ENCODE assay signal across 15 mouse cellular contexts in genomic region chr12:32238433-32238832, GRCm38 (mm10). TPM values are rescaled to one million over a fixed set of nuclear protein-coding genes. Genes with fewer than 3 reads are reported as not detected.
A peak's percentile ranks its signal among the peaks of the same experiment; 100 is the strongest.
DNase-seq lines count a peak whose midpoint lies in the region; ATAC-seq and TF ChIP-seq lines count a peak whose summit lies in the region.
"Had no signal": no experiment of that assay in that cellular context is flagged by ENCODE, and none has a peak within 500 bp of the region (broad histone marks: within the 10 kb centered on the region; RNA-seq: fewer than 3 reads in every experiment).

No protein-coding gene starts in this region.

- no peak overlapping the region for H3K9ac ChIP-seq in hindbrain, embryonic 16.5 days (ENCODE audit: low read depth, low read length)
- no peak overlapping the region for H3K9ac ChIP-seq in midbrain, postnatal 0 days (replicated peaks; ENCODE audit: low read length, poor library complexity, severe bottlenecking)
- no peak overlapping the region for H3K9ac ChIP-seq in stomach, postnatal 0 days (ENCODE audit: low read length)
- H3K9ac ChIP-seq: embryonic facial prominence, embryonic 12.5 days had no signal

- TF ChIP-seq POLR2A in embryonic fibroblast, embryonic 13.5 days (IDR thresholded peaks at IDR 0.05; ENCODE audit: low read depth, low read length), result no peak

- no peak overlapping the region for H3K4me3 ChIP-seq in hindbrain, embryonic 16.5 days (ENCODE audit: low read length)
- no peak overlapping the region for H3K4me3 ChIP-seq in hindbrain, embryonic 10.5 days
- H3K4me3 ChIP-seq in midbrain, postnatal 0 days (ENCODE audit: low read depth, low read length), result no peak overlapping the region
- H3K4me3 ChIP-seq in midbrain, embryonic 10.5 days, result no peak overlapping the region
- no peak overlapping the region for H3K4me3 ChIP-seq in embryonic fibroblast, embryonic 13.5 days (ENCODE audit: insufficient read depth, low read length)
- H3K4me3 ChIP-seq in stomach, postnatal 0 days (ENCODE audit: low read depth, low read length), result no peak overlapping the region
- H3K4me3 ChIP-seq: embryonic facial prominence, embryonic 12.5 days had no signal

- H3K9me3 ChIP-seq in hindbrain, embryonic 16.5 days (ENCODE audit: control insufficient read depth, low read length), result no peaks in the 10 kb centered on the region
- H3K9me3 ChIP-seq in hindbrain, embryonic 10.5 days, result no peaks in the 10 kb centered on the region
- H3K9me3 ChIP-seq in midbrain, postnatal 0 days (ENCODE audit: low read length), result no peaks in the 10 kb centered on the region
- H3K9me3 ChIP-seq in midbrain, embryonic 10.5 days (replicated peaks), result no peaks in the 10 kb centered on the region
- H3K9me3 ChIP-seq in stomach, postnatal 0 days (ENCODE audit: control insufficient read depth, low read length), result no peaks in the 10 kb centered on the region
- H3K9me3 ChIP-seq: embryonic facial prominence, embryonic 12.5 days had no signal

- no peaks in the 10 kb centered on the region for H3K36me3 ChIP-seq in hindbrain, embryonic 16.5 days (ENCODE audit: control insufficient read depth, insufficient read depth, low read length)
- H3K36me3 ChIP-seq in hindbrain, embryonic 10.5 days, result no peaks in the 10 kb centered on the region
- H3K36me3 ChIP-seq in midbrain, postnatal 0 days (ENCODE audit: insufficient read depth, low read length), result no peaks in the 10 kb centered on the region
- H3K36me3 ChIP-seq in midbrain, embryonic 10.5 days, result no peaks in the 10 kb centered on the region
- H3K36me3 ChIP-seq in stomach, postnatal 0 days (ENCODE audit: control insufficient read depth, insufficient read depth, low read length), result no peaks in the 10 kb centered on the region
- H3K36me3 ChIP-seq: embryonic facial prominence, embryonic 12.5 days had no signal

- no peaks in the 10 kb centered on the region; the same call in 1 of the 2 replicates for H3K4me1 ChIP-seq in hindbrain, embryonic 16.5 days (ENCODE audit: control insufficient read depth, insufficient read depth, low read depth, low read length)
- no peaks in the 10 kb centered on the region for H3K4me1 ChIP-seq in hindbrain, embryonic 10.5 days (replicated peaks)
- no peaks in the 10 kb centered on the region for H3K4me1 ChIP-seq in midbrain, postnatal 0 days (ENCODE audit: insufficient read depth, low read length)
- no peaks in the 10 kb centered on the region for H3K4me1 ChIP-seq in midbrain, embryonic 10.5 days
- no peaks in the 10 kb centered on the region; the same call in 1 of the 2 replicates for H3K4me1 ChIP-seq in embryonic fibroblast, embryonic 13.5 days (ENCODE audit: control insufficient read depth, insufficient read depth, low read length)
- H3K4me1 ChIP-seq in stomach, postnatal 0 days (replicated peaks; ENCODE audit: control insufficient read depth, insufficient read depth), result no peaks in the 10 kb centered on the region

- H3K27ac ChIP-seq in hindbrain, embryonic 16.5 days (ENCODE audit: low read depth, low read length), result no peak overlapping the region
- H3K27ac ChIP-seq in hindbrain, embryonic 10.5 days, result no peak overlapping the region
- no peak overlapping the region for H3K27ac ChIP-seq in midbrain, postnatal 0 days (ENCODE audit: low read depth, low read length)
- no peak overlapping the region for H3K27ac ChIP-seq in midbrain, embryonic 10.5 days (replicated peaks)
- H3K27ac ChIP-seq in embryonic fibroblast, embryonic 13.5 days (ENCODE audit: insufficient read depth, low read length), result peak overlapping the region; percentile 7; the same call in 1 of the 2 replicates
- 0 out of 2 replicates have a peak overlapping the region, but pooled peaks have one; percentile 30 for H3K27ac ChIP-seq in stomach, postnatal 0 days (replicated peaks)
- H3K27ac ChIP-seq: embryonic facial prominence, embryonic 12.5 days had no signal

- TF ChIP-seq EP300 in stomach, postnatal 0 days (optimal IDR thresholded peaks at IDR 0.05), result no peak

- peak; percentile 38; the same call in 1 of the 2 replicates for ATAC-seq in hindbrain, embryonic 16.5 days
- ATAC-seq in midbrain, postnatal 0 days (ENCODE audit: low FRiP score), result no peak
- ATAC-seq in stomach, postnatal 0 days (ENCODE audit: low FRiP score, low TSS enrichment), result no peak
- ATAC-seq: intestine, embryonic 16.5 days had no signal

- H3K27me3 ChIP-seq in hindbrain, embryonic 16.5 days (replicated peaks; ENCODE audit: control insufficient read depth, insufficient read depth, low read length), result no peaks in the 10 kb centered on the region
- H3K27me3 ChIP-seq in hindbrain, embryonic 10.5 days (ENCODE audit: insufficient read depth, poor library complexity, severe bottlenecking), result no peaks in the 10 kb centered on the region
- H3K27me3 ChIP-seq in midbrain, postnatal 0 days (ENCODE audit: insufficient read depth, low read length), result no peaks in the 10 kb centered on the region
- H3K27me3 ChIP-seq in midbrain, embryonic 10.5 days (ENCODE audit: low read depth, poor library complexity, severe bottlenecking), result no peaks in the 10 kb centered on the region
- no peaks in the 10 kb centered on the region for H3K27me3 ChIP-seq in stomach, postnatal 0 days (ENCODE audit: control insufficient read depth, insufficient read depth, low read length)
- H3K27me3 ChIP-seq: embryonic facial prominence, embryonic 12.5 days had no signal

- H3K4me2 ChIP-seq in hindbrain, embryonic 16.5 days (ENCODE audit: low read length), result no peak overlapping the region
- H3K4me2 ChIP-seq in midbrain, postnatal 0 days (ENCODE audit: low read depth, low read length, poor library complexity, severe bottlenecking), result no peak overlapping the region
- H3K4me2 ChIP-seq in stomach, postnatal 0 days (replicated peaks; ENCODE audit: low read depth), result no peak overlapping the region
- H3K4me2 ChIP-seq: embryonic facial prominence, embryonic 12.5 days; heart, embryonic 11.5 days had no signal

- no peak for DNase-seq in hindbrain, embryonic 10.5 days (ENCODE audit: low spot score)
- DNase-seq in midbrain, postnatal 0 days (ENCODE audit: low spot score), result peak; percentile 9
- DNase-seq in midbrain, embryonic 10.5 days (ENCODE audit: low spot score), result no peak
- no peak for DNase-seq in stomach, postnatal 0 days (ENCODE audit: low spot score)
- no peak for DNase-seq in gastrocnemius, adult 8-10 months (ENCODE audit: low spot score in 2 of 2)
- DNase-seq: cerebellum, postnatal 25 days; gastrocnemius, postnatal 10 days; heart, postnatal 4 days; kidney, postnatal 25 days; lung, adult 18-20 months had no signal

- no peak for TF ChIP-seq CTCF in midbrain, postnatal 0 days (IDR thresholded peaks at IDR 0.05)
- no peak for TF ChIP-seq CTCF in embryonic fibroblast, embryonic 13.5 days (IDR thresholded peaks at IDR 0.05; ENCODE audit: borderline replicate concordance, insufficient read depth, low read length)
- no peak for TF ChIP-seq CTCF in stomach, postnatal 0 days (IDR thresholded peaks at IDR 0.05; ENCODE audit: low read depth)

- 66% methylated on average over 5 of the region's 5 CpGs for WGBS in hindbrain, embryonic 16.5 days
- WGBS in hindbrain, embryonic 10.5 days, result 75% methylated on average over 5 of the region's 5 CpGs
- WGBS in midbrain, postnatal 0 days, result 65% methylated on average over 5 of the region's 5 CpGs
- 83% methylated on average over 5 of the region's 5 CpGs for WGBS in midbrain, embryonic 10.5 days
- 35% methylated on average over 5 of the region's 5 CpGs for WGBS in stomach, postnatal 0 days

RNA-seq across cellular contexts. Expression of gene Pik3cg, which starts 30.0 kb away (rescaled TPM):
- 0.98 and 1.4 TPM in 2 replicates for polyA plus RNA-seq in hindbrain, embryonic 16.5 days (2015; fragmentation: Nextera tagmentation; extraction: Ambion mirVana)
- 1.00 and 1.2 TPM in 2 replicates for polyA plus RNA-seq in hindbrain, embryonic 10.5 days (2016; fragmentation: Nextera tagmentation; extraction: Ambion mirVana)
- 1.9 and 3.0 TPM in 2 replicates for total RNA-seq in midbrain, postnatal 0 days (2014; rRNA removed)
- polyA plus RNA-seq in midbrain, postnatal 0 days (2015; fragmentation: Nextera tagmentation; extraction: Ambion mirVana), result 0.78 and 0.86 TPM in 2 replicates
- polyA plus RNA-seq in midbrain, embryonic 10.5 days (2016; fragmentation: Nextera tagmentation; extraction: Ambion mirVana), result 0.75 and 1.5 TPM in 2 replicates
- polyA plus RNA-seq in embryonic fibroblast, embryonic 13.5 days (2011; ENCODE audit: insufficient read length, low read depth, missing spikeins), result 0.51 TPM in 1 of 2 replicates, not detected in the other
- polyA plus RNA-seq in stomach, postnatal 0 days (2015; fragmentation: Nextera tagmentation; extraction: Ambion mirVana), result 1.6 TPM in 2 replicates
- total RNA-seq in gastrocnemius, adult 8-10 months (2022), result under 1 TPM; 0.27 to 0.59 (median 0.43) TPM

Comparison
In these comparisons a context has a peak if more than half of its experiments do, and no peak if none do; other contexts are left out.
1. H3K27ac ChIP-seq: peak in embryonic fibroblast, embryonic 13.5 days (single experiment) and stomach, postnatal 0 days (single experiment); none in hindbrain, embryonic 16.5 days (single experiment), hindbrain, embryonic 10.5 days (single experiment), midbrain, postnatal 0 days (single experiment) and midbrain, embryonic 10.5 days (single experiment).